Mouse (Mus musculus) stomach, embryonic 15.5 days (tissue): ENCODE measurements around the gene Rcc1. TPM values are rescaled to one million over a fixed set of nuclear protein-coding genes. Genes with fewer than 3 reads are reported as not detected.
A peak's percentile ranks its signal among the peaks of the same experiment; 100 is the strongest.
"Not testable (repeated sequence)": the region's sequence is repeated elsewhere in the genome, so short reads cannot be mapped to it uniquely, and the experiment has no call there.

Experiments used
- ATAC-seq: fragments of 200-750 bp; cut with Nextera tagmentation; 2 replicates; pipeline ENCODE4 v1.8.0; 2017; ENCODE audit warnings: low read depth, moderate number of reproducible peaks, moderate TSS enrichment; ENCODE audit not compliant: insufficient read depth, low FRiP score
- H3K27ac ChIP-seq: fragments of 300-500 bp; sonication (generic); 2 replicates; pipeline ENCODE4 v1.5.1; 2015; ENCODE audit warnings: mild to moderate bottlenecking, inconsistent platforms
- H3K27me3 ChIP-seq: fragments of 300-500 bp; sonication (generic); replicated peaks from 2 replicates; pipeline ENCODE4 v1.6.1; 2015; ENCODE audit warnings: inconsistent platforms
- H3K36me3 ChIP-seq: fragments of 300-500 bp; sonication (generic); 2 replicates; pipeline ENCODE4 v1.6.1; 2015; ENCODE audit warnings: inconsistent platforms
- H3K4me1 ChIP-seq: fragments of 300-500 bp; sonication (generic); 2 replicates; pipeline ENCODE4 v1.6.1; 2015; ENCODE audit warnings: inconsistent platforms
- H3K4me2 ChIP-seq: fragments of 300-500 bp; sonication (generic); 2 replicates; pipeline ENCODE4 v1.6.1; 2015; ENCODE audit warnings: mild to moderate bottlenecking, inconsistent platforms
- H3K4me3 ChIP-seq: fragments of 300-500 bp; sonication (generic); replicated peaks from 2 replicates; pipeline ENCODE4 v1.5.1; 2015; ENCODE audit warnings: inconsistent platforms
- H3K9ac ChIP-seq: fragments of 300-500 bp; sonication (generic); 2 replicates; pipeline ENCODE4 v1.6.1; 2015; ENCODE audit warnings: inconsistent platforms
- H3K9me3 ChIP-seq: fragments of 300-500 bp; sonication (generic); 2 replicates; pipeline ENCODE4 v1.6.1; 2016; ENCODE audit warnings: inconsistent platforms
- WGBS: fragments of 180-500 bp; shearing (Covaris S2); methylation state at CpG from one replicate; pipeline ENCODE4 v1.1.7; 2015; 5-methylcytosine and 5-hydroxymethylcytosine counted together
- polyA plus RNA-seq: library from polyadenylated mRNA; unstranded; fragments of >200 nt; fragmentation: Nextera tagmentation; extraction: Ambion mirVana; gene quantifications from 2 replicates; pipeline ENCODE4 v1.2.1, GENCODE M21; 2015

The Rcc1 gene
- polyA plus RNA-seq, 1 experiment from 2014 or later: 68.5 TPM

DNA sequence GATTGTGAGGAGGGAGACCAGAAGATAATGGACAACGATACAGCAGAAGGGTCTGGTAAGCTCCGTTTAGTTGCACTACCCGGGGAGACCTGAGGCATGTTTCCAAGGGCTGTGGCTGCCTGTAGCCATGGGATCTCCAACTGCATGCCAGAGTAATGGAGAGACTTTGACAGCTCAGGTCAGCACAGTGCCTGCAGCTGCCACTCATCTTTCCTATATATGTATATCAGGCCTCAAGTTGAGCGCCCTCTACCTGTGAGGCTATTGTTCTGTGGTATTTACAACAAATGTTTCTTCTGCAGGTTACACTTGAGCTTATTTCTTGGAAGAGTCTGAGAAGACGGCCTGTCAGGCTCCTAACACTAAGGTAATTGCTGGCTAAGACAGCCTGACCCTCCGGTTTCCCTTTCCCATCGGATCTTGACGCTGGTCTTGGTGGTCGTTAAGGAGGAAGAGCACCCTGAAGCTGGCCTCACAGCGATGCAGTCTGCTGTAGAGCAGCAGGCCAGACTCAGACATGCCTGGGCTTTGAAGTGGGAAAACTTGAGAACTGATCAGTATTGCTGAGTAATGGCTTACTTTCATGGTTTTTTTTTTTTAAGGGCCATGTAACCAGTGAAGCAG is 43.4 kb downstream of the Rcc1 start:
- Histone ChIP-seq H3K4me2 (peak overlapping the region; percentile 76), H3K27ac (peak overlapping the region; percentile 89; the same call in 1 of the 2 replicates), H3K36me3 (peaks cover 23% of the 10 kb centered on the region), H3K27me3 (no peaks in the 10 kb centered on the region), H3K4me3 (peak overlapping the region; percentile 76), H3K9ac (peak overlapping the region; percentile 80), H3K4me1 (0 out of 2 replicates have a peak, but pooled peaks cover 3% of the 10 kb centered on the region), H3K9me3 (no peaks in the 10 kb centered on the region)
- 27% methylated on average over 10 of the region's 10 CpGs for WGBS
- ATAC-seq: no peak

DNA sequence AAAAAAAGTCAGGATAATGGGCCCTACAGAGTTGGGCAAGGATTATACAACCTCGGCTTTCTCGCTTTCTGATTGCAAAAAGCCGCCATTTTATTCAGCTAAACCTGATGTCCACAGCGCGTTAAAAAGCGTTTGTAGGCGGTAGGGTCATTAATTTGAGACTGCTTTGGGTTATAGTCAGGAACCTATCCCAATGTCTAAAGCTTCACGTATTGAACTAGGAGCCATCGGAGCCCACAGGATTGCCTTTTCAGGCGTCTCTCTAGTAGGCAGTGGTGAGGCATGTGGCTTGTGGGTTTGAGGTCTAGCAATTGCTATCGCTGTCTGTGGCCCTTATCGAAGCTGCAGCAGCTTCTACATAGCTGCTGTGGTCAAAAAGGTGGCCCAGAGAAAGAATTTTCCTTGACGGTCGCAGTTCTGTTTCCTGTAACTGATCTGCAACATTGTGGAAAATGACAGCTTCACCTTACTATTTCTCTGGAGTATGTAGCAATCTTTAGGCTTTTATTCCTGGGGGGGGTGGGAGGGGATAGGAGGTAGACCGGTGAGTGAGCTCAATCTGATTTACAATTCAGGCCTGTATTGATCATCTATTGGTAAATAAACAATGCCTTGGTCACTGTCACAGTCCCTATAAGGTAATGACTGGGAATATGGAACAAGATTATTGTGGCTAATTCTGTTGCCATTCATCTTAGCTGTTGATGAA is 44.1 kb downstream of the Rcc1 start:
- WGBS: 2% methylated on average over 15 of the region's 15 CpGs
- peak overlapping the region; percentile 76 for H3K4me3 ChIP-seq
- no peak for ATAC-seq

DNA sequence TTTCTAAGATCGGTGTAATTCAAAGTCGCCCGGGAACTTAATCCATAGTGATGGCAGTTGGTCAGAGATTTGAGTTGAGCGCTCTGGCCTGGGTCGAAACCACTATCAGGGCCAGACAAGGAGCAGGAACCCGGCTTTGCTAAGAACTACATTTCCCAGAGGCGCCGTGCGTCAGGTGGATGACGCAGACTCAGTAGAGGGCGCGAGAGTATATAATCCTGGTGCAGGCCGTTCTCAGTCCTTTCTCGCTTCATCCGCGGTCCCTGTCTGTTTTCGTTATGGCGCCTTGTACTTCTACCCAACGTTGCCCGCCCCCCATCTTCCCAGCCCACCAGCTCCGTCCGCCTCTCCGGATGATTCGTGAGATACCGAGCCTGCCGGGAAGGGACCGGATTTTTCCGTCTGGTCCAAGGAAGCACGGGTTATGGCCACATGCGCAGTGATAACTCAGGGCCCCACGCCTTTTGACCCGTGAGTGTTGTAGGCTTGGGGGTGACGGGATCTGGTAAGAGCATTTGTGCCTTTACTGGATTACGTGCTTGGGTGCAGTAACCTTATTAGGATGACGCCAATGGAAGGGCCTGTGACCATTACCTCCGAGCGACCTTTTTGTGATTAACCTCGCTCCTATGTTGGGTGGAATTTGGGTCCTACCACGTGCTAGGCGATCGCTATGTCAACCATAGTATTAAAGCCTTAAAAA is 44.8 kb downstream of the Rcc1 start:
- peak; percentile 91 for ATAC-seq
- H3K4me3 ChIP-seq: peak overlapping the region; percentile 76
- no peaks in the 10 kb centered on the region for H3K9me3 ChIP-seq
- under 1% methylated on average over 41 of the region's 41 CpGs for WGBS
- H3K36me3 ChIP-seq: peaks cover 18% of the 10 kb centered on the region
- peak overlapping the region; percentile 89 for H3K27ac ChIP-seq
- H3K4me2 ChIP-seq: peak overlapping the region; percentile 76
- H3K9ac ChIP-seq: peak overlapping the region; percentile 80
- H3K27me3 ChIP-seq: no peaks in the 10 kb centered on the region
- 0 out of 2 replicates have a peak, but pooled peaks cover 3% of the 10 kb centered on the region for H3K4me1 ChIP-seq

More for the DNA sequence above, 44.1 kb downstream of the Rcc1 start:
- Histone ChIP-seq H3K27me3 (no peaks in the 10 kb centered on the region), H3K36me3 (peaks cover 23% of the 10 kb centered on the region), H3K27ac (peak overlapping the region; percentile 89), H3K4me1 (0 out of 2 replicates have a peak, but pooled peaks cover 3% of the 10 kb centered on the region), H3K4me2 (peak overlapping the region; percentile 76), H3K9me3 (no peaks in the 10 kb centered on the region), H3K9ac (peak overlapping the region; percentile 80)

DNA sequence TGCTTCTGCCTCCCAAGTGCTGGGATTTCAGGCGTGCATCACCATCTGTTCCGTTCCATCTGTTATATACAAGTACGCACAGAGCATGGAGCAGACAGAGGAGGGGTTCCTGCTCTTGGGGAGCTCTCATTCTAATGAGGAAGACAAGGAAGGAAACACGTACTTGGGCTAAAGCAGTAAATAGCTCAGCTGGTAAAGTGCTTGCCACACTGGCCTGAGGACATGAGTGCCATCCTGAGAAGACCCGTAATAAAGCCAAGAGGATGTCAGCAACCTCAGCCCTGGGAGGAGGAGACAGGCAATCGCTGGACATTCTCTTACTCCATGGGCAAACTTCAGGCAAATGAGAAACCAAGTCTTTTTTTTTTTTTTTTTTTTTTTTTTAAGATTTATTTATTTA is 47.4 kb downstream of the Rcc1 start:
- Histone ChIP-seq H3K4me3 (no peak overlapping the region), H3K9me3 (no peaks in the 10 kb centered on the region), H3K27me3 (no peaks in the 10 kb centered on the region), H3K4me1 (peaks cover 13% of the 10 kb centered on the region), H3K4me2 (no peak overlapping the region), H3K9ac (no peak overlapping the region), H3K36me3 (peaks cover 11% of the 10 kb centered on the region), H3K27ac (no peak overlapping the region)
- 68% methylated on average over 6 of the region's 6 CpGs for WGBS
- no peak for ATAC-seq

DNA sequence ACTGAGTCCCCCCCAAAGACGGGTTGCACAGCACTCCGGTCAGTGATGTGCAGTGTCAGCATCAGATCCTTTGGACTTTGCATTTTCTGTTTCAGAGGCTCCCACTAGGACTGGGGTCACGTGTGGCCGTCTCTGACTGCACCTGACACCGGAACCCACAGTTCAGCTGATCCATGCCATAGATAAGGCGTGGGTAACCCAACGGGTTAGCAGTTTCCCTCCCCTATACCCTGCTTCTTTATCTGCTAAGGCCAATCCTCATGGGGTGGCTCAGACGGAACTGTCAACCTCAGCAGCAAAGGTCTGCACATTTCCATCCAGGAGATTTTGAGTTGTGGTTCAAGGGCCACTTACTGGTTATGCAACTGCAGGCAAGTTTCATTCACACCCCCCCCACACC is 48.1 kb downstream of the Rcc1 start:
- ATAC-seq: no peak
- Histone ChIP-seq H3K9ac (no peak overlapping the region), H3K27ac (no peak overlapping the region), H3K27me3 (no peaks in the 10 kb centered on the region), H3K4me3 (no peak overlapping the region), H3K4me2 (no peak overlapping the region), H3K36me3 (peaks cover 5% of the 10 kb centered on the region), H3K4me1 (peaks cover 13% of the 10 kb centered on the region), H3K9me3 (no peaks in the 10 kb centered on the region)
- WGBS: 80% methylated on average over 8 of the region's 8 CpGs

DNA sequence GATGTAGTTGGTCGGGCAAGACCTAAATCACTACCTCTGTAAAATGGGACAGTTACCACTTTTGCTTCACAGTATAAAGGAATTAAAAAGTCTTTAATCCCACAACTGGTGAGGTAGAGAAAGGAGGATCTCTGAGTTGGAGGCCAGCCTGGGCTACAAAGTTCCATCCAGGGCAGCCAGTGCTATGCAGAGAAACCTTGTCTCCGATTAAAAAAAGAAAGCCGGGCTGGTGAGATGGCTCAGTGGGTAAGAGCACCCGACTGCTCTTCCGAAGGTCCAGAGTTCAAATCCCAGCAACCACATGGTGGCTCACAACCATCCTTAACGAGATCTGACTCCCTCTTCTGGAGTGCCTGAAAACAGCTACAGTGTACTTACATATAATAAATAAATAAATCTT is 49.9 kb downstream of the Rcc1 start:
- not testable (repeated sequence) for H3K27ac ChIP-seq, H3K36me3 ChIP-seq, H3K9ac ChIP-seq, H3K9me3 ChIP-seq, H3K4me1 ChIP-seq, ATAC-seq, H3K27me3 ChIP-seq
- 43% methylated on average over 6 of the region's 6 CpGs for WGBS
- H3K4me3 ChIP-seq: peak overlapping the region; percentile 52
- H3K4me2 ChIP-seq: peak overlapping the region; percentile 78

DNA sequence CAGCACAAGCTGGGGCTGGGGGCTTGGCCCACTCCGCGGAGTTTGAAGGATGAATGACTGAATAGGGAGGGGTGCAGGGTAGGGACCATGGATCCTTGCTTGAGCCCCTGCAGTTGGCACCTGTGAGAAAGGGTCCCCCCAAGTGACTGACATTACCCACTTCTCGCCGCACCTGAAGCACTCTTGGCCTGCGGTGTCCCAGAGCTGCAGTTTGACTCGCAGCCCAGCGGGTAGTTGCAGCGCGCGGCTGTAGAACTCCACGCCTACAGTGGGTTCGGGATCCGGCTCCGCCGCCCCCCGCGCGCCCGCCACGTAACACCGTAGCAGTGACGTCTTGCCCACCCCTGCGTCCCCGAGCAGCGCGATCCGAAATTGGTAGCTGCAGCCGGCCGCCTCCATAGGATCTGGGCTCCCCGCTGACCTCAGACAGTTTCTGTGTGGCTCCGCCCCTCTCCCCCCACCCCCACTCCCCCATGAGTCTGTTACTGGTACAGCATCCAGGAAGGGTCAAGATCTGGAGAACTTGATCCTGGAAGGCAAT is 50.4 kb downstream of the Rcc1 start, which contains the start of gene Rab42:
Gene Rab42, minus strand, starts transcription at position 447 of the 541 bp plus-strand sequence.
- peak within 1 kb of the TSS; percentile 78 for H3K4me2 ChIP-seq
- peaks cover 9% of the 10 kb centered on the region for H3K4me1 ChIP-seq
- H3K9ac ChIP-seq: peak within 1 kb of the TSS; percentile 50; the same call in 1 of the 2 replicates
- H3K27ac ChIP-seq: peak within 1 kb of the TSS; percentile 68
- no peaks in the 10 kb centered on the region for H3K9me3 ChIP-seq
- peak; percentile 82 for ATAC-seq
- peak within 1 kb of the TSS; percentile 52 for H3K4me3 ChIP-seq
- 3% methylated on average over 31 of the region's 31 CpGs for WGBS
- H3K27me3 ChIP-seq: no peaks in the 10 kb centered on the region
- no peaks in the 10 kb centered on the region for H3K36me3 ChIP-seq

DNA sequence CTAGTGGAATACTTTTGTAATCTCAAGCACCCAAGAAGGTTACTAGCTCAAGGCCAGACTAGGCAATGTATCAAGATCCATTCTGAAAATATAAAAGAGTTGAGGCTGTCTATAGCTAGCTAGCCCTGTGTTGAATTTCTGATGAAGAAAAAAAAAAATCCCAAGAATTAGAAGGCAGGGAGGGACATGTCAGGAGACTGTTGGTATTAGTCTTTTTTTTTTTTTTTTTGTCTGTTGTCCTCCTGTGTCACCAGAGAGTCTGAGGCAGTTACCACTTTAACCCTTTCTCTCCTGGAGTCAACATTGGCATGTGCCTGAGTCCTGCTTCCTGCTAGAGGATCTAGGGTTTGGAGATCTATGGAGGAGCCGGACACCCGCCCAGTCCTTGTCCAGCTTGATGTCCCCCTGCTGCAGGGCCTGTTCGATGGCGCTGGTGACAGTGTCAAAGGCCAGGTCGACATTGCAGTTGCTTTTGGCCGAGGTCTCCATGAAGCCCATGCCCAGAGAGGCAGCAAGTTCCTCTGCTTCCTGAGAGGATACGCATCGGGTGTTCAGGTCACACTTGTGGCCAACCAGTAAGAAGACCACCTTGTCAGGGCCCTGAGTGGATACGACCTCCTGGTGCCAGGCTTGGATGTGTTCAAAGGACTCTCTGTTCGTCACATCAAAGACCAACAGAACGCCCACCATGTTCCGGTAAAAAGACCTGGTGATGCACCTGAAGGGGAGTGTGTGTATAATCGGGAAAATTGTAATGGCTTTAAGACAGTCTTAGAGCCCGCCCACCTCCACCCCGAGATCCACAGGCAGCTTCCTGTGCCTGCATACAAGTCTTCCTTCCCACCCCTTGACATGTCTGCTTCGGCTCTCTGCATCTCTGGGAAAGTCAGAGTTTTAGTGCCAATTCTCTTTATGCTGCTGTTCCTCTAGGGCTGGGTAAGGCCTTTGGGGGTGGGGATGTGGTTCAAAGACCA is 51.2 kb downstream of the Rcc1 start:
- H3K27ac ChIP-seq: peak overlapping the region; percentile 68; the same call in 1 of the 2 replicates
- peak overlapping the region; percentile 52 for H3K4me3 ChIP-seq
- H3K27me3 ChIP-seq: no peaks in the 10 kb centered on the region
- H3K36me3 ChIP-seq: no peaks in the 10 kb centered on the region
- peak overlapping the region; percentile 50; the same call in 1 of the 2 replicates for H3K9ac ChIP-seq
- no peaks in the 10 kb centered on the region for H3K9me3 ChIP-seq
- peaks cover 9% of the 10 kb centered on the region for H3K4me1 ChIP-seq
- WGBS: 61% methylated on average over 16 of the region's 16 CpGs
- H3K4me2 ChIP-seq: peak overlapping the region; percentile 78
- ATAC-seq: no peak

DNA sequence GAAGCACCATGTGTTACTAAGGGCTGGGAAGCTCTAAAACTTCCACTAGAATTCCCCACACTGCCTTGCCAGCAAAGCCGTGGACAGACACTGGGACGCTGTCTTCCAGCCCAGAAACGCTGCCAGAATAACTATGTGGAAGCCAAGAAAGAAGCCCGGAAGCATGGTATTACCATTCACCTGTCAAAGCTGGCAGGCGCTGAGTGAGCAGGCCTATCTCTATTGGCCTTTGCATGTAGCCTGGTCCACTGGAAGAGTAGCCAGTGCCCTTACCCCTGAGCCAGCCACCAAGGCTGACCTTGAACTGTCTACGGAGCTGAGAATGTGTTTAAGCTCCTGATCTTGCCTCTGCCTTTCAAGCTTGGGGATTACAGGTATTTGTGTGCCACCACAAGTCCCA is 51.9 kb downstream of the Rcc1 start:
- ATAC-seq: no peak
- H3K4me2 ChIP-seq: no peak overlapping the region
- no peak overlapping the region for H3K27ac ChIP-seq
- no peak overlapping the region for H3K9ac ChIP-seq
- peaks cover 9% of the 10 kb centered on the region for H3K4me1 ChIP-seq
- WGBS: 84% methylated on average over 6 of the region's 6 CpGs
- no peak overlapping the region for H3K4me3 ChIP-seq
- H3K36me3 ChIP-seq: no peaks in the 10 kb centered on the region
- H3K27me3 ChIP-seq: no peaks in the 10 kb centered on the region
- H3K9me3 ChIP-seq: no peaks in the 10 kb centered on the region

DNA sequence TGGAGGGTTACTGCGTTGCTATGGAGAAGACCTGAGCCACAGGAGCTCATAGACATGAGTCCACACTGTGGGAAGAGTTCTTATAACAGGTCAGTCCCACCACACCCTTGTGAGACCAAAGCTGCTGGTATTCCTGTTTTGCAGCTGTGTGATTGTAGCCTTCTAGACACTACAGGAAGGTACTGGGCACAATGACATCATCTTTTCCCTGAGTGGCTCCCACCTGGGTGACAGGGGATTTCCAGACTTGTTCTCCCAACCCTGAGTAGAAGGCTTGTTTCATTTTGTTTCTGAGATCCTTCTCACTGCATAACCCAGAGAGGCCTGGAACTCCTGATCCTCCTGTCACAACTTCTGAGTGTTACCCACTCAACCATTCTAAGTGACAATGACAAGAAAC is 53.6 kb downstream of the Rcc1 start:
- no peak for ATAC-seq
- no peaks in the 10 kb centered on the region for H3K36me3 ChIP-seq
- H3K4me3 ChIP-seq: no peak overlapping the region
- WGBS: 94% methylated on average over 1 of the region's 1 CpGs
- no peak overlapping the region for H3K4me2 ChIP-seq
- H3K9me3 ChIP-seq: no peaks in the 10 kb centered on the region
- no peaks in the 10 kb centered on the region for H3K27me3 ChIP-seq
- no peak overlapping the region for H3K27ac ChIP-seq
- no peak overlapping the region for H3K9ac ChIP-seq
- H3K4me1 ChIP-seq: peaks cover 9% of the 10 kb centered on the region
